Mouse (Mus musculus) cerebellum, adult 11 months (tissue): ENCODE measurements around the gene Mmp7.

Experiments
- DNase-seq: peaks from one replicate; pipeline ENCODE4 v3.0.0; 2022

The Mmp7 gene

DNA sequence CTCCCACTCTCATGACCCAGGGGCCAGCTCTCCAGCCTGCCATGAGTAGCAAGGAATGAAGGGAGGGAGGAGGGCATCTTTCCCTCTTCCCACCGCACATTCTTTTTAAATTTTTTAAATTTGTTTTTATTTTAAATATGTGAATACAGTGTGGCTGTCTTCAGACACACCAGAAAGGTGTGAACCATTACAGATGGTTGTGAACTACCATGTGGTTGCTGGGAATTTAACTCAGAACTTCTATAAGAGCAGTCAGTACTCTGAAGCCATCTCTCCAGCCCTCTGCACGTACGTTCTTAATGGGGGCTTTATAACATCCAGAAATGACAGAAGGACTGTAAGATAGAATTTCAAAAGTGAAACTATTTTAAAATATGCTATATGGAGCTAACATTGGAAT, 57.0 kb downstream of the Mmp7 start:
- no peak for DNase-seq
